Mouse (Mus musculus) liver, embryonic 16.5 days (tissue): Measurements from ENCODE around the gene Pnrc1. TPM values are rescaled to one million over a fixed set of nuclear protein-coding genes. Genes with fewer than 3 reads are reported as not detected.
A peak's percentile ranks its signal among the peaks of the same experiment; 100 is the strongest.

Experiments
- ATAC-seq: fragments of 200-750 bp; cut with Nextera tagmentation; 2 replicates; pipeline ENCODE4 v1.8.0; 2017; ENCODE audit warnings: low read depth, mild to moderate bottlenecking, moderate number of reproducible peaks, moderate library complexity
- H3K27ac ChIP-seq: fragments of 300-500 bp; sonication (generic); 2 replicates; pipeline ENCODE4 v1.5.1; 2014; ENCODE audit warnings: mild to moderate bottlenecking, low read length
- H3K27me3 ChIP-seq: fragments of 300-500 bp; sonication (generic); 2 replicates; pipeline ENCODE4 v1.6.1; 2014; ENCODE audit warnings: low read depth, low read length, mixed read lengths; ENCODE audit not compliant: control insufficient read depth, insufficient read depth
- H3K36me3 ChIP-seq: fragments of 300-500 bp; sonication (generic); 2 replicates; pipeline ENCODE4 v1.6.1; 2014; ENCODE audit warnings: mild to moderate bottlenecking; ENCODE audit not compliant: control insufficient read depth, insufficient read depth
- H3K4me1 ChIP-seq: fragments of 300-500 bp; sonication (generic); 2 replicates; pipeline ENCODE4 v1.6.1; 2014; ENCODE audit warnings: low read depth, low read length, mixed read lengths; ENCODE audit not compliant: control insufficient read depth
- H3K4me2 ChIP-seq: fragments of 300-500 bp; sonication (generic); 2 replicates; pipeline ENCODE4 v1.6.1; 2014; ENCODE audit warnings: low read depth, low read length, mixed read lengths
- H3K4me3 ChIP-seq: fragments of 300-500 bp; sonication (generic); 2 replicates; pipeline ENCODE4 v1.5.1; 2014; ENCODE audit warnings: low read depth, mild to moderate bottlenecking, low read length
- H3K9ac ChIP-seq: fragments of 300-500 bp; sonication (generic); 2 replicates; pipeline ENCODE4 v1.6.1; 2014; ENCODE audit warnings: low read depth, low read length
- H3K9me3 ChIP-seq: fragments of 300-500 bp; sonication (generic); replicated peaks from 2 replicates; pipeline ENCODE4 v1.6.1; 2016; ENCODE audit warnings: low read length; ENCODE audit not compliant: control insufficient read depth
- WGBS: fragments of 180-500 bp; shearing (Covaris S2); extraction: QIAGEN DNeasy Blood & Tissue Kit; methylation state at CpG from one replicate; pipeline ENCODE4 v1.1.7; 2014; ENCODE audit not compliant: insufficient replicate concordance; 5-methylcytosine and 5-hydroxymethylcytosine counted together
- polyA plus RNA-seq: library from polyadenylated mRNA; unstranded; fragments of >200 nt; fragmentation: Nextera tagmentation; extraction: Ambion mirVana; gene quantifications from 2 replicates; pipeline ENCODE4 v1.2.1, GENCODE M21; 2015

Gene Pnrc1
- polyA plus RNA-seq, 1 experiment from 2014 or later: 53.2 TPM

GRCm38 (mm10) chr4:33254706-33255105 is 35.3 kb downstream of the Pnrc1 start:
- Histone ChIP-seq H3K9me3 (no peaks in the 10 kb centered on the region), H3K27ac (no peak overlapping the region), H3K4me3 (no peak overlapping the region), H3K36me3 (no peaks in the 10 kb centered on the region), H3K4me1 (no peaks in the 10 kb centered on the region; the same call in 1 of the 2 replicates), H3K9ac (no peak overlapping the region), H3K27me3 (no peaks in the 10 kb centered on the region), H3K4me2 (no peak overlapping the region)
- WGBS: 70% methylated on average over 4 of the region's 4 CpGs
- no peak for ATAC-seq

- no peak overlapping the region for H3K27ac ChIP-seq
- ATAC-seq: no peak
- H3K36me3 ChIP-seq: peaks cover 4% of the 10 kb centered on the region
- no peaks in the 10 kb centered on the region for H3K9me3 ChIP-seq
- no peaks in the 10 kb centered on the region for H3K27me3 ChIP-seq
- WGBS: 51% methylated on average over 2 of the region's 2 CpGs
- H3K4me2 ChIP-seq: no peak overlapping the region
- no peak overlapping the region for H3K4me3 ChIP-seq
- peaks cover 12% of the 10 kb centered on the region for H3K4me1 ChIP-seq
- no peak overlapping the region for H3K9ac ChIP-seq
Measured at GRCm38 (mm10) chr4:33250867-33251266, 39.1 kb downstream of the Pnrc1 start.

GRCm38 (mm10) chr4:33249716-33250230 is 40.2 kb downstream of the Pnrc1 start:
- Histone ChIP-seq H3K4me1 (peaks cover 15% of the 10 kb centered on the region), H3K27ac (no peak overlapping the region), H3K9ac (no peak overlapping the region), H3K9me3 (no peaks in the 10 kb centered on the region), H3K27me3 (no peaks in the 10 kb centered on the region), H3K4me3 (no peak overlapping the region), H3K36me3 (peaks cover 13% of the 10 kb centered on the region), H3K4me2 (no peak overlapping the region)
- no peak for ATAC-seq
- WGBS: 84% methylated on average over 1 of the region's 1 CpGs

- Histone ChIP-seq H3K27me3 (no peaks in the 10 kb centered on the region), H3K27ac (peak overlapping the region; percentile 100), H3K9ac (peak overlapping the region; percentile 75), H3K9me3 (no peaks in the 10 kb centered on the region), H3K4me3 (peak overlapping the region; percentile 92), H3K36me3 (peaks cover 20% of the 10 kb centered on the region), H3K4me2 (peak overlapping the region; percentile 84), H3K4me1 (peaks cover 15% of the 10 kb centered on the region)
- WGBS: under 1% methylated on average over 4 of the region's 4 CpGs
- ATAC-seq: no peak
Measured at GRCm38 (mm10) chr4:33248915-33249314, 41.0 kb downstream of the Pnrc1 start.

- Histone ChIP-seq H3K9ac (peak overlapping the region; percentile 99), H3K4me2 (peak overlapping the region; percentile 84), H3K4me3 (peak overlapping the region; percentile 92), H3K9me3 (no peaks in the 10 kb centered on the region), H3K36me3 (peaks cover 22% of the 10 kb centered on the region), H3K27ac (peak overlapping the region; percentile 100), H3K27me3 (no peaks in the 10 kb centered on the region), H3K4me1 (peaks cover 17% of the 10 kb centered on the region)
- under 1% methylated on average over 78 of the region's 88 CpGs for WGBS
- ATAC-seq: peak; percentile 83
Measured at GRCm38 (mm10) chr4:33248062-33248889, 41.7 kb downstream of the Pnrc1 start.

- peak; percentile 85 for ATAC-seq
- peaks cover 24% of the 10 kb centered on the region for H3K4me1 ChIP-seq
- H3K27ac ChIP-seq: peak overlapping the region; percentile 100
- peak overlapping the region; percentile 99 for H3K9ac ChIP-seq
- under 1% methylated on average over 59 of the region's 60 CpGs for WGBS
- peak overlapping the region; percentile 81 for H3K4me2 ChIP-seq
- peak overlapping the region; percentile 92 for H3K4me3 ChIP-seq
- H3K27me3 ChIP-seq: no peaks in the 10 kb centered on the region
- H3K36me3 ChIP-seq: peaks cover 22% of the 10 kb centered on the region
- no peaks in the 10 kb centered on the region for H3K9me3 ChIP-seq
Measured at GRCm38 (mm10) chr4:33247479-33248053, 42.4 kb downstream of the Pnrc1 start.

GRCm38 (mm10) chr4:33245853-33246395 is 44.0 kb downstream of the Pnrc1 start:
- Histone ChIP-seq H3K9me3 (no peaks in the 10 kb centered on the region), H3K27ac (0 out of 2 replicates have a peak overlapping the region, but pooled peaks have one; percentile 1), H3K4me2 (peak overlapping the region; percentile 81), H3K36me3 (peaks cover 22% of the 10 kb centered on the region), H3K9ac (no peak overlapping the region), H3K4me1 (peaks cover 26% of the 10 kb centered on the region), H3K27me3 (no peaks in the 10 kb centered on the region), H3K4me3 (peak overlapping the region; percentile 42)
- ATAC-seq: no peak
- 75% methylated on average over 14 of the region's 14 CpGs for WGBS

- H3K4me3 ChIP-seq: no peak overlapping the region
- WGBS: 78% methylated on average over 4 of the region's 4 CpGs
- H3K9ac ChIP-seq: no peak overlapping the region
- ATAC-seq: no peak
- no peaks in the 10 kb centered on the region for H3K9me3 ChIP-seq
- H3K27ac ChIP-seq: no peak overlapping the region
- H3K27me3 ChIP-seq: no peaks in the 10 kb centered on the region
- H3K4me1 ChIP-seq: peaks cover 24% of the 10 kb centered on the region
- peaks cover 22% of the 10 kb centered on the region for H3K36me3 ChIP-seq
- H3K4me2 ChIP-seq: no peak overlapping the region
Measured at GRCm38 (mm10) chr4:33243921-33244320, 46.0 kb downstream of the Pnrc1 start.
